Mouse (Mus musculus): ENCODE measurements around the gene Opn1sw. TPM values are rescaled to one million over a fixed set of nuclear protein-coding genes. Genes with fewer than 3 reads are reported as not detected.

Gene Opn1sw
- polyA plus RNA-seq (2011; ENCODE audit: insufficient read depth, insufficient read length, low read depth, missing spikeins), result not detected in 2 replicates

GRCm38 (mm10) chr6:29388052-29388518 is at the start of gene Opn1sw:
Gene Opn1sw (minus strand): TSS chr6:29388468.
- Histone ChIP-seq H3K4me3 (ENCODE audit: low read depth, low read length) (peak within 1 kb of the TSS; percentile 59), H3K9me3 (replicated peaks; ENCODE audit: control insufficient read depth, insufficient read depth, low read length, poor library complexity, severe bottlenecking) (no peaks in the 10 kb centered on the region), H3K27ac (ENCODE audit: insufficient read depth, low read length) (no peak within 1 kb of the TSS), H3K4me1 (ENCODE audit: control insufficient read depth, insufficient read depth, low read length) (no peaks in the 10 kb centered on the region), H3K9ac (ENCODE audit: low read depth, poor library complexity, severe bottlenecking) (no peak within 1 kb of the TSS), H3K27me3 (ENCODE audit: control insufficient read depth, insufficient read depth, low read length, poor library complexity, severe bottlenecking) (no peaks in the 10 kb centered on the region), H3K36me3 (ENCODE audit: control insufficient read depth, insufficient read depth, low read length, poor library complexity, severe bottlenecking) (no peaks in the 10 kb centered on the region)
- TF ChIP-seq CTCF (IDR thresholded peaks at IDR 0.05; ENCODE audit: low read depth, low read length), result no peak
- TF ChIP-seq POLR2A (IDR thresholded peaks at IDR 0.05; ENCODE audit: insufficient read depth, low read length), result peak; percentile 84

GRCm38 (mm10) chr6:29436461-29436934 is 48.2 kb upstream of the Opn1sw start:
- Histone ChIP-seq H3K36me3 (ENCODE audit: control insufficient read depth, insufficient read depth, low read length, poor library complexity, severe bottlenecking) (no peaks in the 10 kb centered on the region), H3K9me3 (replicated peaks; ENCODE audit: control insufficient read depth, insufficient read depth, low read length, poor library complexity, severe bottlenecking) (no peaks in the 10 kb centered on the region), H3K4me3 (ENCODE audit: low read depth, low read length) (no peak overlapping the region), H3K27me3 (ENCODE audit: control insufficient read depth, insufficient read depth, low read length, poor library complexity, severe bottlenecking) (peaks cover 2% of the 10 kb centered on the region; the same call in 1 of the 2 replicates), H3K9ac (ENCODE audit: low read depth, poor library complexity, severe bottlenecking) (no peak overlapping the region), H3K27ac (ENCODE audit: insufficient read depth, low read length) (no peak overlapping the region), H3K4me1 (ENCODE audit: control insufficient read depth, insufficient read depth, low read length) (peaks cover 8% of the 10 kb centered on the region)
- TF ChIP-seq POLR2A (IDR thresholded peaks at IDR 0.05; ENCODE audit: insufficient read depth, low read length), result no peak
- no peak for TF ChIP-seq EP300 (IDR thresholded peaks at IDR 0.05; ENCODE audit: insufficient read depth, low read depth, low read length)
- no peak for TF ChIP-seq CTCF (IDR thresholded peaks at IDR 0.05; ENCODE audit: low read depth, low read length)

GRCm38 (mm10) chr6:29435940-29436451 is 47.7 kb upstream of the Opn1sw start:
- Histone ChIP-seq H3K27me3 (ENCODE audit: control insufficient read depth, insufficient read depth, low read length, poor library complexity, severe bottlenecking) (peaks cover 2% of the 10 kb centered on the region; the same call in 1 of the 2 replicates), H3K9ac (ENCODE audit: low read depth, poor library complexity, severe bottlenecking) (no peak overlapping the region)

GRCm38 (mm10) chr6:29434911-29435691 is 46.8 kb upstream of the Opn1sw start:
- Histone ChIP-seq H3K27ac (ENCODE audit: insufficient read depth, low read length) (no peak overlapping the region), H3K36me3 (ENCODE audit: control insufficient read depth, insufficient read depth, low read length, poor library complexity, severe bottlenecking) (no peaks in the 10 kb centered on the region), H3K9ac (ENCODE audit: low read depth, poor library complexity, severe bottlenecking) (no peak overlapping the region), H3K4me3 (ENCODE audit: low read depth, low read length) (no peak overlapping the region), H3K9me3 (replicated peaks; ENCODE audit: control insufficient read depth, insufficient read depth, low read length, poor library complexity, severe bottlenecking) (no peaks in the 10 kb centered on the region), H3K4me1 (ENCODE audit: control insufficient read depth, insufficient read depth, low read length) (peaks cover 8% of the 10 kb centered on the region), H3K27me3 (ENCODE audit: control insufficient read depth, insufficient read depth, low read length, poor library complexity, severe bottlenecking) (peaks cover 2% of the 10 kb centered on the region; the same call in 1 of the 2 replicates)
- TF ChIP-seq EP300 (IDR thresholded peaks at IDR 0.05; ENCODE audit: insufficient read depth, low read depth, low read length) (no peak), CTCF (IDR thresholded peaks at IDR 0.05; ENCODE audit: low read depth, low read length) (no peak), POLR2A (IDR thresholded peaks at IDR 0.05; ENCODE audit: insufficient read depth, low read length) (no peak)

More at GRCm38 (mm10) chr6:29435940-29436451, 47.7 kb upstream of the Opn1sw start:
- Histone ChIP-seq H3K9me3 (replicated peaks; ENCODE audit: control insufficient read depth, insufficient read depth, low read length, poor library complexity, severe bottlenecking) (no peaks in the 10 kb centered on the region), H3K4me3 (ENCODE audit: low read depth, low read length) (no peak overlapping the region), H3K4me1 (ENCODE audit: control insufficient read depth, insufficient read depth, low read length) (peaks cover 8% of the 10 kb centered on the region), H3K27ac (ENCODE audit: insufficient read depth, low read length) (no peak overlapping the region), H3K36me3 (ENCODE audit: control insufficient read depth, insufficient read depth, low read length, poor library complexity, severe bottlenecking) (no peaks in the 10 kb centered on the region)
- TF ChIP-seq CTCF (IDR thresholded peaks at IDR 0.05; ENCODE audit: low read depth, low read length), result no peak
- TF ChIP-seq EP300 (IDR thresholded peaks at IDR 0.05; ENCODE audit: insufficient read depth, low read depth, low read length), result no peak
- no peak for TF ChIP-seq POLR2A (IDR thresholded peaks at IDR 0.05; ENCODE audit: insufficient read depth, low read length)

GRCm38 (mm10) chr6:29433804-29434795 is 45.8 kb upstream of the Opn1sw start:
- no peaks in the 10 kb centered on the region for H3K36me3 ChIP-seq (ENCODE audit: control insufficient read depth, insufficient read depth, low read length, poor library complexity, severe bottlenecking)
- H3K4me1 ChIP-seq (ENCODE audit: control insufficient read depth, insufficient read depth, low read length), result peaks cover 8% of the 10 kb centered on the region
- H3K9ac ChIP-seq (ENCODE audit: low read depth, poor library complexity, severe bottlenecking), result peak overlapping the region; percentile 60
- H3K27ac ChIP-seq (ENCODE audit: insufficient read depth, low read length), result no peak overlapping the region
- H3K4me3 ChIP-seq (ENCODE audit: low read depth, low read length), result peak overlapping the region; percentile 66
- TF ChIP-seq EP300 (IDR thresholded peaks at IDR 0.05; ENCODE audit: insufficient read depth, low read depth, low read length), result no peak
- H3K27me3 ChIP-seq (ENCODE audit: control insufficient read depth, insufficient read depth, low read length, poor library complexity, severe bottlenecking), result peaks cover 2% of the 10 kb centered on the region; the same call in 1 of the 2 replicates
- H3K9me3 ChIP-seq (replicated peaks; ENCODE audit: control insufficient read depth, insufficient read depth, low read length, poor library complexity, severe bottlenecking), result no peaks in the 10 kb centered on the region
